Mouse (Mus musculus): ENCODE measurements around the gene Ifi27. TPM values are rescaled to one million over a fixed set of nuclear protein-coding genes. Genes with fewer than 3 reads are reported as not detected.
"Not testable (repeated sequence)": the region's sequence is repeated elsewhere in the genome, so short reads cannot be mapped to it uniquely, and the experiment has no call there.

The Ifi27 gene
- total and polyA plus RNA-seq, 3 experiments: 103 to 105 TPM; not detected in 1

DNA sequence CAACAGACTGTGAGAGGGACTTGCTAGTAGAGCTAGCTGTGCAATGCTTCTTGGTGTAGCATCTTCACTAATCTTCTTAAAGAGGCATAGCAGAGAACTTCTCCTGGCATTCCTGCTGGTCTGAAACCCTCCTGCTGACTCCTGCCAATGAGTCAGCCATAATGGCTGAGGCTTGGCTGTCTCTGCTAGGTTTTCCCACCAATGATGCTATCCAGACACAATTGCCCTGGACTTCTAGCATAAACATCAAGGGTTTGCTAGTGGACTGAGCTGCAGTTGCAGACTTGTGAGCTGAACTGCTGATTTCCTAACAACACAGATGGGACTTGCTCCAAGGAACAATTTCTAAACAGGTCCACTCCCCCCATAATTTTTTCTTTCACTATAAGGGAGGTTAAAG is 19.4 kb downstream of the Ifi27 start:
- TF ChIP-seq ZMIZ1 (IDR thresholded peaks at IDR 0.05; ENCODE audit: low read depth, low read length) (no peak), HCFC1 (IDR thresholded peaks at IDR 0.05; ENCODE audit: low read depth, low read length) (no peak)

DNA sequence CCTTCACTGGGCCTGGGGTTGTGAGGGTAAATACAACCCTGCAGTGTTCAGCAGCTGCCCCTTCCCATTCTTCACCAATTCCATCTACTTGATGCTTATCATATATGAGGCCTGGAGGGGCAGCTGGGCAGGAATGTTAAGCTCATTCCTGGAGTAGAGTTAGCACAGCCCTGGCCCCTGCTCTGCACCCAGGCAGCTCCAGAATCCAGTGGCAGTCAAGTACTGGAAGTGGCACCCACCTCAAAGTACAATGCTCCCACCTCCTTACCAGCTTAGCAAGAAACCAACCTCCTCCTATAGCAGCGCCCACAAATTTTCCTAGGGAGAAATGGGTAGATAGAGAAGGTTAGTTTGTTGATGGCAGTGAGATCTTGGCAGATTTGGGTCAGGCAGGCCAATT is 22.7 kb downstream of the Ifi27 start:
- H3K9ac ChIP-seq (ENCODE audit: control insufficient read depth, low read depth, low read length, poor library complexity, severe bottlenecking); H3K27ac ChIP-seq (ENCODE audit: control insufficient read depth, low read depth, low read length); H3K79me2 ChIP-seq (ENCODE audit: control insufficient read depth, insufficient read depth, low read length, poor library complexity); H3K27me3 ChIP-seq (ENCODE audit: control insufficient read depth in 1 of 2, insufficient read depth in 2 of 2, low read length in 2 of 2); H3K4me1 ChIP-seq (ENCODE audit: control insufficient read depth in 1 of 2, insufficient read depth in 2 of 2, low read length in 2 of 2); H3K4me3 ChIP-seq (ENCODE audit: control insufficient read depth in 1 of 2, insufficient read depth in 1 of 2, low read depth in 2 of 2, low read length in 2 of 2); H3K36me3 ChIP-seq (ENCODE audit: control insufficient read depth in 1 of 2, insufficient read depth in 2 of 2, low read length in 2 of 2); H3K9me3 ChIP-seq (replicated peaks; ENCODE audit: insufficient read depth, low read length); DNase-seq (ENCODE audit: low read depth, low spot score): not testable (repeated sequence)

More for the DNA sequence above, 19.4 kb downstream of the Ifi27 start:
- H3K4me1 ChIP-seq (ENCODE audit: control insufficient read depth in 1 of 2, insufficient read depth in 2 of 2, low read length in 2 of 2): peaks cover 0 to 2% of the 10 kb centered on the region in 2 experiments; a peak in 1 of 4 replicates
- H3K36me3 ChIP-seq (ENCODE audit: control insufficient read depth in 1 of 2, insufficient read depth in 2 of 2, low read length in 2 of 2): 0 out of 4 replicates have a peak, but pooled peaks cover 0 to 2% of the 10 kb centered on the region in 2 experiments
- H3K9me3 ChIP-seq (replicated peaks; ENCODE audit: insufficient read depth, low read length): no peaks in the 10 kb centered on the region
- H3K27me3 ChIP-seq (ENCODE audit: control insufficient read depth in 1 of 2, insufficient read depth in 2 of 2, low read length in 2 of 2): peaks cover 0 to 4% of the 10 kb centered on the region in 2 experiments; a peak in 2 of 4 replicates
- H3K9ac ChIP-seq (ENCODE audit: control insufficient read depth, low read depth, low read length, poor library complexity, severe bottlenecking): no peak overlapping the region
- H3K79me2 ChIP-seq (ENCODE audit: control insufficient read depth, insufficient read depth, low read length, poor library complexity): no peaks in the 10 kb centered on the region
- DNase-seq (ENCODE audit: low read depth, low spot score): no peak
- H3K4me3 ChIP-seq (ENCODE audit: control insufficient read depth in 1 of 2, insufficient read depth in 1 of 2, low read depth in 2 of 2, low read length in 2 of 2): no peak overlapping the region
- H3K27ac ChIP-seq (ENCODE audit: control insufficient read depth, low read depth, low read length): no peak overlapping the region

DNA sequence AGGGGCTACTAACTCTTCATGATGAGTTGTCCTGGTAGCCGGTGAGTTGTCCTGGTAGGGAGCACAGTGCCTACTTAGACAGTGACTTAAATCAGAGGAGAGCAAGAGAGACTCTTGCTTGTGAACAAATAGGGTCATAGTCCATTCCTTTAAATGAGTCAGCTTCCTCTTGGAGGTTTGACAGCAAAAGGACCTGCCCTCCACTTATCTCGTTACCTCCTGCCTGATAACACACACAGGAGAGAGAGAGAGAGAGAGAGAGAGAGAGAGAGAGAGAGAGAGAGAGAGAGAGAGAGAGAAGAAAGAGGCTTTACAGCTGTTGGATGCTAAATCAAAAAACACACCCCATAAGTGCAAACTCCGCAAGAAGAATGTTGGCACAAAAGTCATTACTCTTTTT is 23.1 kb downstream of the Ifi27 start, which contains the start of gene Ifi27l2b:
Gene Ifi27l2b, minus strand, starts transcription at position 84 of the 400 bp plus-strand sequence.
- H3K9ac ChIP-seq (ENCODE audit: control insufficient read depth, low read depth, low read length, poor library complexity, severe bottlenecking): no peak within 1 kb of the TSS
- H3K9me3 ChIP-seq (replicated peaks; ENCODE audit: insufficient read depth, low read length): no peaks in the 10 kb centered on the region
- peak; percentile 54 for DNase-seq (ENCODE audit: low read depth, low spot score)
- no peaks in the 10 kb centered on the region for H3K79me2 ChIP-seq (ENCODE audit: control insufficient read depth, insufficient read depth, low read length, poor library complexity)
- H3K36me3 ChIP-seq (ENCODE audit: control insufficient read depth in 1 of 2, insufficient read depth in 2 of 2, low read length in 2 of 2): 0 out of 4 replicates have a peak, but pooled peaks cover 0 to 2% of the 10 kb centered on the region in 2 experiments
- H3K27me3 ChIP-seq (ENCODE audit: control insufficient read depth in 1 of 2, insufficient read depth in 2 of 2, low read length in 2 of 2): no peaks in the 10 kb centered on the region; a peak in 1 of 4 replicates
- no peak within 1 kb of the TSS for H3K27ac ChIP-seq (ENCODE audit: control insufficient read depth, low read depth, low read length)
- H3K4me3 ChIP-seq (ENCODE audit: control insufficient read depth in 1 of 2, insufficient read depth in 1 of 2, low read depth in 2 of 2, low read length in 2 of 2): no peak within 1 kb of the TSS
- H3K4me1 ChIP-seq (ENCODE audit: control insufficient read depth in 1 of 2, insufficient read depth in 2 of 2, low read length in 2 of 2): peaks cover 0 to 2% of the 10 kb centered on the region in 2 experiments; a peak in 1 of 4 replicates
- TF ChIP-seq RAD21 (IDR thresholded peaks at IDR 0.05; ENCODE audit: low read depth, low read length) (no peak), MYB (IDR thresholded peaks at IDR 0.05; ENCODE audit: low read depth, low read length) (no peak), POLR2A (IDR thresholded peaks at IDR 0.05; ENCODE audit: control insufficient read depth in 1 of 2, insufficient read depth in 1 of 2, low read depth in 1 of 2, low read length in 2 of 2, poor library complexity in 1 of 2) (no peak), EP300 (IDR thresholded peaks at IDR 0.05; ENCODE audit: low read depth in 1 of 2, low read length in 2 of 2) (peak; percentile 27 to 41; a peak in 2 of 4 replicates), ELF1 (IDR thresholded peaks at IDR 0.05; ENCODE audit: low read depth, low read length) (no peak), BHLHE40 (IDR thresholded peaks at IDR 0.05; ENCODE audit: borderline replicate concordance, low read depth, low read length) (no peak), POLR2AphosphoS2 (IDR thresholded peaks at IDR 0.05; ENCODE audit: low read length) (no peak), NELFE (IDR thresholded peaks at IDR 0.05; ENCODE audit: low read depth, low read length) (no peak), CHD2 (IDR thresholded peaks at IDR 0.05; ENCODE audit: low read length) (no peak), CHD1 (IDR thresholded peaks at IDR 0.05; ENCODE audit: low read depth, low read length) (no peak), NRF1 (IDR thresholded peaks at IDR 0.05; ENCODE audit: insufficient read depth, low read depth, low read length, poor library complexity, severe bottlenecking) (no peak), UBTF (IDR thresholded peaks at IDR 0.05; ENCODE audit: borderline replicate concordance, insufficient read depth, low read depth, low read length) (no peak), GATA1 (IDR thresholded peaks at IDR 0.05; ENCODE audit: low read depth, low read length) (peak; percentile 70), ZKSCAN1 (IDR thresholded peaks at IDR 0.05; ENCODE audit: low read depth, low read length) (no peak), USF1 (IDR thresholded peaks at IDR 0.05; ENCODE audit: low read depth, low read length) (no peak), TAL1 (IDR thresholded peaks at IDR 0.05; ENCODE audit: low read length) (no peak), ZMIZ1 (IDR thresholded peaks at IDR 0.05; ENCODE audit: low read depth, low read length) (no peak), SMC3 (IDR thresholded peaks at IDR 0.05; ENCODE audit: low read depth, low read length) (no peak), MAFK (IDR thresholded peaks at IDR 0.05; ENCODE audit: borderline replicate concordance, low read depth, low read length) (no peak), USF2 (IDR thresholded peaks at IDR 0.05; ENCODE audit: borderline replicate concordance in 1 of 2, insufficient read depth in 1 of 2, low read depth in 1 of 2, low read length in 2 of 2) (no peak), MXI1 (IDR thresholded peaks at IDR 0.05; ENCODE audit: low read depth, low read length) (no peak), ETS1 (IDR thresholded peaks at IDR 0.05; ENCODE audit: low read depth, low read length) (peak; percentile 57; the same call in 1 of the 2 replicates), SIN3A (IDR thresholded peaks at IDR 0.05; ENCODE audit: low read length) (no peak), JUND (IDR thresholded peaks at IDR 0.05; ENCODE audit: low read depth, low read length) (peak; percentile 98), TCF12 (IDR thresholded peaks at IDR 0.05; ENCODE audit: low read depth, low read length) (no peak)

Measured in MEL (cell line).